Mouse (Mus musculus): ENCODE results near the gene Camta1. TPM values are rescaled to one million over a fixed set of nuclear protein-coding genes. Genes with fewer than 3 reads are reported as not detected.

Camta1 gene
- polyA plus RNA-seq, 1 experiment, result 27.1 TPM

DNA sequence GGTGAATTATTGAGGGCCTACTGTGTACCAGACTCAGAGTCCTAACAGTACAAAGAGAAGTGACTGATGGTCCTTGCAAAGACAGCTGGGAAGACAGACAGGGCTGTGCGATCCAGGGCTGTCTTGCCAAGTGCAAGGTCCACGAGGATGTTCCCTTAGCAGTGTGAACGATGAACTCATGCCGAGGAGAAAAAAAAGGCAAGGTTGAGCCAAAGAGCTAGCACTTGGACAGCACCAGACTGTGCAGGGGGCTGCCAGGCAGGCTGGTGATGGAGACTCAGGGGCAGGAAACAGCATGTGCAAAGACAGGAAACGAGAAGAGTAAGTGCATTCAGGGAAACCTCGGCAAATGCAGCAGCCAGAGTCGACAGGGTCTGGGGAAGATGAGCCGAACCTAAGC lies 266.6 kb downstream of the Camta1 start:
- Histone ChIP-seq H3K4me3 (ENCODE audit: control insufficient read depth, insufficient read depth, low read length) (no peak overlapping the region), H3K27me3 (ENCODE audit: control insufficient read depth, insufficient read depth, low read length) (no peaks in the 10 kb centered on the region), H3K36me3 (ENCODE audit: control insufficient read depth, insufficient read depth, low read length) (no peaks in the 10 kb centered on the region), H3K4me1 (replicated peaks; ENCODE audit: control insufficient read depth, insufficient read depth, low read length) (no peaks in the 10 kb centered on the region), H3K27ac (ENCODE audit: control insufficient read depth, insufficient read depth, low read length) (no peak overlapping the region)
- TF ChIP-seq POLR2A (IDR thresholded peaks at IDR 0.05; ENCODE audit: control insufficient read depth, extremely low read depth, insufficient read depth, low read length, poor library complexity), result no peak
- TF ChIP-seq CTCF (IDR thresholded peaks at IDR 0.05; ENCODE audit: borderline replicate concordance, control insufficient read depth, extremely low read depth, insufficient read depth, low read length, poor library complexity), result no peak
- WGBS, result 46% methylated on average over 8 of the region's 8 CpGs
- DNase-seq, result no peak

DNA sequence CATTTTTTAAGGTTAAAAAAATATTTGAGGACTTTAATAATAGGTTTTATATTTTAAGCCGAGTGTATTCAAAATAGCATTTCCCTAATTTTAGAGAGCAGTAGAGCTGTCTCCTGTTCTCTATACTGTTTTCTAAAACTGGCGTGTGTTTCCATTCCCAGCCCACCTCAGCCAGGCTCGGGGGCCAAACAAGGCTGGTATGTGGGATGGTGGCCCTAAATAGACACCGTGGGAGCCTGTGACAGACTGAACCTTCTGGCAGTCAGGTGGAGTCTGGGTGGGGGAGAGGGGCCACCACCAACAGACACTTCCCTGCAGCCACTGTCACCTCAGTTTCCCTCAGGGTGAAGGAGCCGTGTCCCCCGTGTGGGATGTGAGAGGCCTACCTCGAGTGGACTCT lies 268.6 kb downstream of the Camta1 start:
- Histone ChIP-seq H3K27me3 (ENCODE audit: control insufficient read depth, insufficient read depth, low read length) (no peaks in the 10 kb centered on the region), H3K4me1 (replicated peaks; ENCODE audit: control insufficient read depth, insufficient read depth, low read length) (no peaks in the 10 kb centered on the region), H3K36me3 (ENCODE audit: control insufficient read depth, insufficient read depth, low read length) (no peaks in the 10 kb centered on the region), H3K27ac (ENCODE audit: control insufficient read depth, insufficient read depth, low read length) (no peak overlapping the region), H3K4me3 (ENCODE audit: control insufficient read depth, insufficient read depth, low read length) (no peak overlapping the region)
- 81% methylated on average over 7 of the region's 7 CpGs for WGBS
- DNase-seq, result no peak
- TF ChIP-seq CTCF (IDR thresholded peaks at IDR 0.05; ENCODE audit: borderline replicate concordance, control insufficient read depth, extremely low read depth, insufficient read depth, low read length, poor library complexity) (no peak), POLR2A (IDR thresholded peaks at IDR 0.05; ENCODE audit: control insufficient read depth, extremely low read depth, insufficient read depth, low read length, poor library complexity) (no peak)

DNA sequence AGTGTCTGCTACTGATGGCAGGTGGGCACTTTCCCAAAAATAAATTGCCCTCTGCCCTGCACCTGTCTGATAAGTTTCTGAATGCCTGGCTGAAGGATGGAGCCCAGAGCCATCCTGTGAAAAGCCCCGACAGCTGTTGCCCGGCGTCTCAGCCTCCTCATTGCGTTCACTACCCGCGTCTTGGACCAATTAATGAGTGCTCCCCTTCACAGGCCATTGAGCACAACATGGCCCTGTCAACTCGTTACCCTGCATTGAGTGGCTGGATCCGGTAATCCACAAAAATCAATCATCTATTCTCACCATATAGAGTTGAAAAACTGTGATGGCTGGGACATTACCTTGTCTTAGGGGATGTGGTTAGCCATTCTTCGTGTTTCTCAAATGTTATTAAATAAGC lies 275.6 kb downstream of the Camta1 start:
- Histone ChIP-seq H3K4me3 (ENCODE audit: control insufficient read depth, insufficient read depth, low read length) (no peak overlapping the region), H3K27me3 (ENCODE audit: control insufficient read depth, insufficient read depth, low read length) (no peaks in the 10 kb centered on the region), H3K36me3 (ENCODE audit: control insufficient read depth, insufficient read depth, low read length) (no peaks in the 10 kb centered on the region), H3K4me1 (replicated peaks; ENCODE audit: control insufficient read depth, insufficient read depth, low read length) (no peaks in the 10 kb centered on the region), H3K27ac (ENCODE audit: control insufficient read depth, insufficient read depth, low read length) (no peak overlapping the region)
- WGBS, result 89% methylated on average over 9 of the region's 9 CpGs
- no peak for DNase-seq
- TF ChIP-seq CTCF (IDR thresholded peaks at IDR 0.05; ENCODE audit: borderline replicate concordance, control insufficient read depth, extremely low read depth, insufficient read depth, low read length, poor library complexity), result no peak
- TF ChIP-seq POLR2A (IDR thresholded peaks at IDR 0.05; ENCODE audit: control insufficient read depth, extremely low read depth, insufficient read depth, low read length, poor library complexity), result no peak

DNA sequence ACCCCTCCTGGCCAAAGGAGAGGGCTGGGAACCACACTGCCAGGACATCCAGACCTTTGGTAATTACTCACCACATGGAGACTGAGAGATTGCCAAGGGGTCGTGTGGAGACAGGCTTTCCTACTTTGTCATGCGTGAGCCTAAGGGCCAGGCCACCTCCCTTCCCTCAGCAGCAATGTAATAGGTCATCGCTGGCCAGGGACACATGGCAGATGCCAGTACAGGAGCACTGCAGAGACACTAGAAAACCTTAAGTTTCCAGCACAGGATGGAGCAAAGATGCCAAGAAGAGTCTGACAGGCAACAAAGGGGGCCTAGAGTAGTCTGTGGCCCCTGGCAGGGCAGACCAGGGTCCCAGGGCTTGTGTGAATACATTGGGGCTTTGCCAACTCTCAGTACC lies 283.7 kb downstream of the Camta1 start:
- H3K4me3 ChIP-seq (ENCODE audit: control insufficient read depth, insufficient read depth, low read length), result no peak overlapping the region
- TF ChIP-seq POLR2A (IDR thresholded peaks at IDR 0.05; ENCODE audit: control insufficient read depth, extremely low read depth, insufficient read depth, low read length, poor library complexity), result no peak
- TF ChIP-seq CTCF (IDR thresholded peaks at IDR 0.05; ENCODE audit: borderline replicate concordance, control insufficient read depth, extremely low read depth, insufficient read depth, low read length, poor library complexity), result no peak
- 81% methylated on average over 3 of the region's 3 CpGs for WGBS

DNA sequence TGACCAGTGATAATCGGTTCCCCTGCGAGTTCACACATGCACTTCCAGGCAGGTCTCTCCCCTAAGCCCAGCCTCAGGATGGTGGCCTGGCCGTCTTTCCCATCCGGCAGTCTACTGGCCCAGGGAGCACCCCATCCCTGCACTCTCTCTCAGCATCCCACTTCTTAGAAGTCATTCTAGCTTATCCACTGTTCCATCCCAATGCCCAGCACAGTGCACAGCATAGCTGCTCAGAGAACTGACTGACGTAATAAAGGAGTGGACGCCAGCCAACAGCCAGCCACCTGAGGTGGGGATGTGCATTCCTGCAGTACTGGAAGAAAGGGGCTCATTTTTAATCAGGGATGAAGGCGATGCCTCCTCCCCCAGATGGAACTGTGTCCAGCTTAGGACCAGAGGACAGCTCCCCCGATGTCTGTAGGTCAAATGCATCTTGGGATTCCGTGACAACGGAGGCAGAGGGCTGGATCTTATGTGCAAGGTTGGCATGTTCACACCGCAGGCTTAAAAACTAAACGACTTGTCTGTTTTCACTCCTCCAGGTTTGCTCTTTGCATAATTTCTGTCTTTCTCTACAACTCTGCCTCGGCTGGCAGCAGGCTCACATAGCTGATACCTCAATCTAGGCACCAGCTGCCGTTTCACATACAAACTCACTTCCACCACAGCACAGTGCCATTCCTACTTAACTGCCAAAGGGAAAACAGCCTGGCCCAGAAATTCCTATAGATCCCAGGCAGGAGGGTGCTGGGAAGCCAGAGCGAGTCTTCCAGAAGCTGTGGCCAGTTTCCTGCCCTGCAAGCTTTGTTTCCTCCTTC lies 285.2 kb downstream of the Camta1 start:
- no peak overlapping the region for H3K27ac ChIP-seq (ENCODE audit: control insufficient read depth, insufficient read depth, low read length)
- DNase-seq, result no peak
- H3K4me3 ChIP-seq (ENCODE audit: control insufficient read depth, insufficient read depth, low read length), result no peak overlapping the region
- H3K27me3 ChIP-seq (ENCODE audit: control insufficient read depth, insufficient read depth, low read length), result no peaks in the 10 kb centered on the region
- TF ChIP-seq CTCF (IDR thresholded peaks at IDR 0.05; ENCODE audit: borderline replicate concordance, control insufficient read depth, extremely low read depth, insufficient read depth, low read length, poor library complexity) (no peak), POLR2A (IDR thresholded peaks at IDR 0.05; ENCODE audit: control insufficient read depth, extremely low read depth, insufficient read depth, low read length, poor library complexity) (no peak)
- no peaks in the 10 kb centered on the region for H3K36me3 ChIP-seq (ENCODE audit: control insufficient read depth, insufficient read depth, low read length)
- no peaks in the 10 kb centered on the region for H3K4me1 ChIP-seq (replicated peaks; ENCODE audit: control insufficient read depth, insufficient read depth, low read length)
- 83% methylated on average over 15 of the region's 15 CpGs for WGBS

More for the DNA sequence above, 283.7 kb downstream of the Camta1 start:
- no peaks in the 10 kb centered on the region for H3K36me3 ChIP-seq (ENCODE audit: control insufficient read depth, insufficient read depth, low read length)
- no peak for DNase-seq
- H3K27ac ChIP-seq (ENCODE audit: control insufficient read depth, insufficient read depth, low read length), result no peak overlapping the region
- H3K4me1 ChIP-seq (replicated peaks; ENCODE audit: control insufficient read depth, insufficient read depth, low read length), result no peaks in the 10 kb centered on the region
- H3K27me3 ChIP-seq (ENCODE audit: control insufficient read depth, insufficient read depth, low read length), result no peaks in the 10 kb centered on the region

DNA sequence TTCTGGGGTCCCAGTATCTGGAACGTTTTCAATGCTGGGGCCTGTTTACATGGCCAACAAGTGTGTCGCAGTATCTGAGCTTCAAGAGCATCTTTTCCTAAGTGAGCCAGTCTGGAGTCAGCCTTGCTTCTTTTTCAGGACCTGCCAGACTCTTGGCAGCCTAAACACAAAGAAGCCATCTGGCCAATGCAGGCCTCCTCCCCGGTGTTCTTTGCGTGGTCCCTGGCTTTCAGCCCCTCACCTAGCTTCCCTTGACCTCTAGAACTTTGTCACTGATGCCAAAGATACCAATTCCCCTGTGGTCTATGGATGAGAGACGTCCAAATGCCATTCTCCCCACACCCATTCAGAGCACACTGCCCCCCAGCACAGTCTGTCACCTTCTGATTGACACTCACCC lies 289.0 kb downstream of the Camta1 start:
- no peak overlapping the region for H3K4me3 ChIP-seq (ENCODE audit: control insufficient read depth, insufficient read depth, low read length)
- 80% methylated on average over 5 of the region's 5 CpGs for WGBS
- H3K36me3 ChIP-seq (ENCODE audit: control insufficient read depth, insufficient read depth, low read length), result no peaks in the 10 kb centered on the region
- no peaks in the 10 kb centered on the region for H3K27me3 ChIP-seq (ENCODE audit: control insufficient read depth, insufficient read depth, low read length)
- TF ChIP-seq CTCF (IDR thresholded peaks at IDR 0.05; ENCODE audit: borderline replicate concordance, control insufficient read depth, extremely low read depth, insufficient read depth, low read length, poor library complexity) (no peak), POLR2A (IDR thresholded peaks at IDR 0.05; ENCODE audit: control insufficient read depth, extremely low read depth, insufficient read depth, low read length, poor library complexity) (no peak)
- H3K4me1 ChIP-seq (replicated peaks; ENCODE audit: control insufficient read depth, insufficient read depth, low read length), result no peaks in the 10 kb centered on the region
- no peak overlapping the region for H3K27ac ChIP-seq (ENCODE audit: control insufficient read depth, insufficient read depth, low read length)
- DNase-seq, result no peak
